Mouse (Mus musculus): ENCODE results near the gene Cd3g.

Gene Cd3g

GRCm38 (mm10) chr9:44919606-44920005, 60.6 kb downstream of the Cd3g start:
- no peak for DNase-seq (ENCODE audit: low read depth, low spot score)
